Mouse (Mus musculus) C2C12 (cell line): ENCODE measurements around the gene Smarca4. TPM values are rescaled to one million over a fixed set of nuclear protein-coding genes. Genes with fewer than 3 reads are reported as not detected.

ENCODE experiments used
- H3K27me3 ChIP-seq: one replicate; pipeline ENCODE4 v1.6.1; 2011; ENCODE audit not compliant: control insufficient read depth, insufficient read depth, insufficient read length
- H3K36me3 ChIP-seq: one replicate; pipeline ENCODE4 v1.6.1; 2011; ENCODE audit not compliant: control insufficient read depth, insufficient read depth
- H3K4me3 ChIP-seq: one replicate; pipeline ENCODE4 v1.5.1; 2011; ENCODE audit warnings: mild to moderate bottlenecking, control low read depth; ENCODE audit not compliant: poor library complexity, insufficient read depth, severe bottlenecking
- H3K79me2 ChIP-seq: one replicate; pipeline ENCODE4 v1.6.1; 2011; ENCODE audit not compliant: control insufficient read depth, insufficient read depth
- H3K79me3 ChIP-seq: one replicate; pipeline ENCODE4 v1.6.1; 2011; ENCODE audit warnings: low read depth, control low read depth
- H3ac ChIP-seq: one replicate; pipeline ENCODE3; 2011; ENCODE audit warnings: low read depth; ENCODE audit not compliant: control insufficient read depth, insufficient read length
- CEBPB ChIP-seq: IDR thresholded peaks from one replicate; pipeline ENCODE4 v1.6.1; 2011; ENCODE audit warnings: low read depth, mild to moderate bottlenecking, control low read depth, moderate library complexity
- CTCF ChIP-seq: IDR thresholded peaks from one replicate; pipeline ENCODE4 v1.5.1; 2011; ENCODE audit not compliant: control insufficient read depth, insufficient read depth, insufficient read length
- FOSL1 ChIP-seq: IDR thresholded peaks from one replicate; pipeline ENCODE4 v1.8.0; 2011; ENCODE audit warnings: mild to moderate bottlenecking, low read length; ENCODE audit not compliant: poor library complexity, insufficient read depth, severe bottlenecking
- MAX ChIP-seq: IDR thresholded peaks from one replicate; pipeline ENCODE4 v1.6.1; 2011; ENCODE audit warnings: mild to moderate bottlenecking, control low read depth
- MYOD1 ChIP-seq: IDR thresholded peaks from one replicate; pipeline ENCODE4 v1.6.1; 2011; ENCODE audit warnings: low read depth; ENCODE audit not compliant: control insufficient read depth, insufficient read length
- MYOG ChIP-seq: IDR thresholded peaks from one replicate; pipeline ENCODE4 v1.6.1; 2011; ENCODE audit not compliant: control insufficient read depth, insufficient read length; ENCODE audit errors: extremely low read depth
- USF1 ChIP-seq: IDR thresholded peaks from one replicate; pipeline ENCODE4 v1.6.1; 2011; ENCODE audit warnings: low read depth, mild to moderate bottlenecking, control low read depth, moderate library complexity
- polyA plus RNA-seq: library from polyadenylated mRNA; unstranded; fragments of >200 nt; fragmentation: generic; extraction: Trizol; gene quantifications from one replicate; pipeline ENCODE4 v1.2.1, GENCODE M21; 2012; ENCODE audit warnings: missing spikeins

The Smarca4 gene
- polyA plus RNA-seq, 1 experiment: 72.2 TPM

GRCm38 (mm10) chr9:21701091-21701490 lies 85.1 kb downstream of the Smarca4 start:
- TF ChIP-seq MAX (no peak), CEBPB (no peak)
- Histone ChIP-seq H3K27me3 (no peaks in the 10 kb centered on the region), H3K36me3 (peaks cover 56% of the 10 kb centered on the region), H3ac (no peak overlapping the region), H3K4me3 (no peak overlapping the region), H3K79me2 (no peaks in the 10 kb centered on the region), H3K79me3 (no peaks in the 10 kb centered on the region)

DNA sequence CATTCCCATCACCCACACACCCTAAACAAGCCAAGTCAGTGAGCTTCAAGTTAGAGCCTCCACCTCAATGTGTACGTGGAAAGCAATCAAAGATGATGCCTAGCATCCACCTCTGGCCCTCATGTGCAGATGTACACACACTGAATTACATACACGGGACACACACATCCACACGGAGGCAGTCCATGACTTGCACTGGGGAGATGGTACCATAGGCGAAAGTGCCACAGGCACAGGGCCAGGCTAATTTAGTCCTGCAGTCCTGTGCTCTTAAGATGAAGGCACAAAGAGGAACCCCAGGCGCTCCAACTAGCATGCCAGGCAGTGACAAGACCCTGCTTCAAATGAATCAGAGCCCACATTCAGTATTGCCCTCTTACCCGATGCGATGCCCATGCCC lies 87.5 kb downstream of the Smarca4 start:
- TF ChIP-seq FOSL1: no peak
- no peak for TF ChIP-seq MYOG
- no peak for TF ChIP-seq USF1
- TF ChIP-seq MAX: no peak
- no peak for TF ChIP-seq CTCF
- TF ChIP-seq CEBPB: no peak
- TF ChIP-seq MYOD1: no peak
- no peaks in the 10 kb centered on the region for H3K79me2 ChIP-seq
- no peak overlapping the region for H3ac ChIP-seq
- H3K27me3 ChIP-seq: no peaks in the 10 kb centered on the region
- H3K4me3 ChIP-seq: no peak overlapping the region
- peaks cover 60% of the 10 kb centered on the region for H3K36me3 ChIP-seq
- H3K79me3 ChIP-seq: no peaks in the 10 kb centered on the region

DNA sequence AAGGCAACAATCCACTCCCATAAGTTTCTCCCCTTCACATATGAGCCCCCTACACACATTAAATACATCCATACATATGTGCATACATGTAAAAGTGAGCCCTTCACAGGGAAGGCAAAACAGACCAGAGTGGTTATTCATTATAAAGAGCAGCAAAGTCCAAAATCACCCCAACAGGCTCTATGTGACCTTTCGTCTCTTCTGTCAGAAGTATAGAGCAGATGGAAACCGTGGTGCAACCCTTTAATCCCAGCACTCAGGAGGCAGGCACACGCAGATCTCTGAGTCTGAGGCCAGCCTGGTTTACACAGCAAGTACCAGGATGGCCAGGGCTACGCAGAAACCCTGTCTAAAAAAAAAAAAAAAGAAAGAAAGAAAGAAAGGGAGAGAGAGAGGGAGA lies 90.1 kb downstream of the Smarca4 start:
- Histone ChIP-seq H3K27me3 (no peaks in the 10 kb centered on the region), H3ac (no peak overlapping the region), H3K4me3 (no peak overlapping the region), H3K36me3 (peaks cover 46% of the 10 kb centered on the region), H3K79me3 (no peaks in the 10 kb centered on the region), H3K79me2 (no peaks in the 10 kb centered on the region)
- TF ChIP-seq USF1 (no peak), FOSL1 (no peak), MYOG (no peak), CTCF (no peak), CEBPB (no peak)

GRCm38 (mm10) chr9:21706586-21707265 lies 90.8 kb downstream of the Smarca4 start:
- Histone ChIP-seq H3K79me2 (no peaks in the 10 kb centered on the region), H3K4me3 (no peak overlapping the region), H3ac (no peak overlapping the region), H3K27me3 (no peaks in the 10 kb centered on the region), H3K36me3 (peaks cover 39% of the 10 kb centered on the region), H3K79me3 (no peaks in the 10 kb centered on the region)
- TF ChIP-seq FOSL1: no peak
- no peak for TF ChIP-seq USF1
- no peak for TF ChIP-seq MYOD1
- no peak for TF ChIP-seq CTCF

DNA sequence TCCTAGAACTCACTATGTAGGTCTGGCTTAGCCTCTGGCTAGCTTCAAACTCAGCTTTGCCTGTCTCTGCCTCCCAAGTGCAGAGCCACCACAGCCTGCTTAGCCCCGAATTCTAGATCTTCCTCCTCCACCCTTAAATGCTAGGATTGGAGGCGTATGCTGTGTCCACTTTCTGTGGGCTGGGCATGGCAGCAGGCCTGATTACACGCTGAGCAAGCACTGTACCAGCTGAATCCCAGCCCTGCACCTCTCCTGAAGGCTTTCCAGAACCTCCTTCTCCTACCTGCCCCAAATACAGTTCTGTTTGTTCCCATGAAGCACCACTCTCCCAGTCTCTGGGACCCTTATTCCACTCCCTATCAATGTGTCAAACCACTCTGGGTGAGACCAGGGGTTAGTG lies 93.4 kb downstream of the Smarca4 start:
- no peak overlapping the region for H3K4me3 ChIP-seq
- peaks cover 19% of the 10 kb centered on the region for H3K36me3 ChIP-seq
- H3K27me3 ChIP-seq: no peaks in the 10 kb centered on the region
- no peak overlapping the region for H3ac ChIP-seq
- no peak for TF ChIP-seq FOSL1
- no peak for TF ChIP-seq CEBPB
- no peak for TF ChIP-seq USF1
- TF ChIP-seq CTCF: no peak
- TF ChIP-seq MYOG: no peak
- TF ChIP-seq MYOD1: no peak
- no peak for TF ChIP-seq MAX
- no peaks in the 10 kb centered on the region for H3K79me3 ChIP-seq
- H3K79me2 ChIP-seq: no peaks in the 10 kb centered on the region

- no peaks in the 10 kb centered on the region for H3K27me3 ChIP-seq
- no peaks in the 10 kb centered on the region for H3K79me3 ChIP-seq
- H3K79me2 ChIP-seq: no peaks in the 10 kb centered on the region
- no peak overlapping the region for H3K4me3 ChIP-seq
- no peak overlapping the region for H3ac ChIP-seq
- H3K36me3 ChIP-seq: no peaks in the 10 kb centered on the region
- no peak for TF ChIP-seq USF1
- TF ChIP-seq MYOG: no peak
- TF ChIP-seq FOSL1: no peak
- TF ChIP-seq MYOD1: no peak
- TF ChIP-seq CTCF: no peak
- TF ChIP-seq MAX: no peak
- TF ChIP-seq CEBPB: no peak
Observed at GRCm38 (mm10) chr9:21715298-21715697, 99.3 kb downstream of the Smarca4 start.
